Mouse (Mus musculus): ENCODE results near the gene Col1a1. TPM values are rescaled to one million over a fixed set of nuclear protein-coding genes. Genes with fewer than 3 reads are reported as not detected.
A peak's percentile ranks its signal among the peaks of the same experiment; 100 is the strongest.

Gene Col1a1
- 1 to 10 TPM; 6.6 to 7.8 (median 7.3) TPM for total RNA-seq (2022)

DNA sequence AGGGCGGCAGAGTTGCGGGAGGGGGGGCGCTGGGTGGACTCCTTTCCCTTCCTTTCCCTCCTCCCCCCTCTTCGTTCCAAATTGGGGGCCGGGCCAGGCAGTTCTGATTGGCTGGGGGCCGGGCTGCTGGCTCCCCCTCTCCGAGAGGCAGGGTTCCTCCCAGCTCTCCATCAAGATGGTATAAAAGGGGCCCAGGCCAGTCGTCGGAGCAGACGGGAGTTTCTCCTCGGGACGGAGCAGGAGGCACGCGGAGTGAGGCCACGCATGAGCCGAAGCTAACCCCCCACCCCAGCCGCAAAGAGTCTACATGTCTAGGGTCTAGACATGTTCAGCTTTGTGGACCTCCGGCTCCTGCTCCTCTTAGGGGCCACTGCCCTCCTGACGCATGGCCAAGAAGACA is at the start of gene Col1a1:
TSS of gene Col1a1 (plus strand) at position 180 of the 400 bp plus-strand sequence.
- no peak for DNase-seq (ENCODE audit: low spot score in 2 of 2)

DNA sequence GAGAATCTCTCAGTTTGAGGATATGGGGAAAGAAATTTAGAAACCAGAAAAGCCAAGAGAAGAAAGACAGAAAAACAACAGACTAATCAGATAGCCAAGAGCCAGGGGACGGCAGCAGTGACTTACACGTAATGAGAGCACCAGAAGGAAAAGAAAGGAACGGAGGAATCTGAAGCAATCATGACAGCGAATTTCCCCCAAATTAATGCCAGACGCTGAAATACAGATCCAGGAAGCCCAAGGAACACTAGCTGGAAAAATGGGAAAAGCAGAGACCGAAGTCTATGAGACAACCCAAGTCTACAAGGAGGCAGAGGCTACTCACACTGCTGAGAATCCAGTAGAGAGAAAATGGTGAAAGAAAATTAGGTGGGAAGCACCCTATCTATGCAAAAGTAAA is 44.9 kb upstream of the Col1a1 start:
- DNase-seq (ENCODE audit: low spot score in 2 of 2), result no peak

DNA sequence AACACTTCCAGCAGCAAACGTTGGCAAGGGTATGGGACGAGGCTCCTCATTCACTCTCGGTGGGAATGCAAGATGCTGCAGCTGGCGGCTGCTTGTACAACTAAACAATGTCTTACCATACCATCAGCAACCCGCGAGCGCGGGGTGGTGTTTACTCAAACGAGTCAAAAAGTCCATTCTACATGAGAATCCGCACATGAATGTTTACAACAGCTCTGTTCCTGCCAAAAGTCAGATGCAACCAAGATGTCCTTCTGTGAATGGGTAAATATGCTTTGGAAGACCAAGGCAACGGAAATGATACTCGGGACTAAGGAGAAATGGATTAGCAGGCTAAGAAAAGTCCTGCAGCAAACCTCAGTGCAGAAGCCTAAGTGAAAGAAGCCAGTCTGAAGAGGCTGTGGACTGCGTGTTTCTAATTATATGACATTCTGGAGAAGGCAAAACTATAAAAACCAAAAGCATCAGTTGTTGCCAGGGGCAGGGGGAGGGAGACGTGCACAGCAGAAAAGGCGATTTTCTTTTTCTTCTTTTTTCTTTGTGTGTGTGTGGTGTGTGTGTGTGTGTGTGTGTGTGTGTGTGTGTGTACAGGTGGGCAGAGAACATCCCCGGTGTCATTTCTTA is 39.2 kb upstream of the Col1a1 start:
- DNase-seq (ENCODE audit: low spot score in 2 of 2), result no peak

DNA sequence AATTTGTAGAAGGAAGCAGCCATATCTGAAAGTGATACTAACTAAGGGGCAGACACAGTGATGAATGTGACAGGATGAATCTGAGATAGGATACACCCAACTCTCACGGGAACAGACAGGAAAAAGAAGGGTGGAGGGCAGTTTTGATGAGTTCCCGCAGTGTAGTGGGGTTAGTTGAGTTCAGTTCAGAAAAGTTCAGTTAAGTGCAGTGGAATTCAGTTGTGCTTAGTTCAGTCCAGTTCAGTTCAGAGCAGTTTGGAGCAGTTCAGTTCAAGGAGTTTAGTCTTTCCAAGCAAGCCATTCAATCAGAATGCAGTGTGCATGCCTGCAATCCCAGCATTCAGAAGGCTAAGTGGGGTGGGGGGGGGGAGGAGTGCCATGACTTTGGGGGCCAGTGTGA is 34.8 kb upstream of the Col1a1 start:
- DNase-seq (ENCODE audit: low spot score in 2 of 2), result no peak

DNA sequence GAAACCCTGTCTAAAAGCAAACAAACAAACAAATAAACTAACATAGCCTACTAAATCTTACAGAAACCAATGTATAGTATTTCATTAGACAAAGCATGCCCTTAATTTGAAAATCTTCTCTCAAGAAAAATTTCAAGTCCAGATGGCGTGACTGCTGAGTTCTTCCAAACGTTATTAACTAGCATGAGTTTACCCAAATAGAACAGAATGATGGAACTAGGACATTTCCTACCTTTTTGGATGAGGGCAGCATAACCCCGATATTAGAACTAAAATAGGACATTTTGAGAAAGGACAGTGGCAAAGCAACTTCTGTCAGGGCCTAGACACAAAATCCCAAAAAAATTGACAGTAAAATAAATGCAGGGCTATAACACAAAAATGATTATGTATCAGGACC is 31.7 kb upstream of the Col1a1 start:
- DNase-seq (ENCODE audit: low spot score in 2 of 2), result no peak

DNA sequence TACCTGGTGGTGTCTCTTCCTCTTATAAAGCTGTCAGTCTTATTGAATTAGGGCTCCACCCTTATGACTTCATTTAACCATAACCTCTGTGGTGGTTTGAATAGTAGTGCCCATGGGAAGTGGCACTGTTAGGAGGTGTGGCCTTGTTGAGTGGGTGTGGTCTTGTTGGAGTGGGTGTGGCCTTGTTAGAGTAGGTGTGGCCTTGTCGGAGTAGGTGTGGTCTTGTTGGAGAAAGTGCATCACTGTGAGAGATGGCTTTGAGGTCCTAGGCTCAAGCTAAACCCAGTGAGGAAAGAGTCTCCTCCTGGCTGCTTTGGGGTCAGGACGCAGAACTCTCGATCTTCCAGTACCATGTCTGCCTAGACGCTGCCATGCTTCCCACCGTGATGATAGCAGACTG is 25.1 kb upstream of the Col1a1 start:
- DNase-seq (ENCODE audit: low spot score in 2 of 2), result no peak

DNA sequence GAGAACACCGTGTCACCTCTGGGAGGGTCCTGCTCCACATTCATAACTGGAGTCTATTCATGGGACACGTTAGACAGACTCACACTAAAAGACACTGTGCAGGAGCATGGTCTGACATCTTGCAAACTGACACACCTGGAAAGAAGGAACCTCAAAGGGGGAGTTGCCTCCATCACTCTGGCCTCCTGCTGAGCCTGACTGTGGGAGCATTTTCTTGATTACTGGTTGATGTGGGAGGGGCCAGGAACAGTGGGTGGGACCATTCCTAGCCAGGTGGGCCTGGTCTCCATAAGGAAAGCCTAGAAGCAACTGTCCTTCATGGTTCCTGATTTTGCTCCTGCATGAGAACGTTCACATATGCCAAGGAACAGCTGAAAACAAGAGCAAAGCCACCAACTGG is 23.5 kb upstream of the Col1a1 start:
- no peak for DNase-seq (ENCODE audit: low spot score in 2 of 2)

DNA sequence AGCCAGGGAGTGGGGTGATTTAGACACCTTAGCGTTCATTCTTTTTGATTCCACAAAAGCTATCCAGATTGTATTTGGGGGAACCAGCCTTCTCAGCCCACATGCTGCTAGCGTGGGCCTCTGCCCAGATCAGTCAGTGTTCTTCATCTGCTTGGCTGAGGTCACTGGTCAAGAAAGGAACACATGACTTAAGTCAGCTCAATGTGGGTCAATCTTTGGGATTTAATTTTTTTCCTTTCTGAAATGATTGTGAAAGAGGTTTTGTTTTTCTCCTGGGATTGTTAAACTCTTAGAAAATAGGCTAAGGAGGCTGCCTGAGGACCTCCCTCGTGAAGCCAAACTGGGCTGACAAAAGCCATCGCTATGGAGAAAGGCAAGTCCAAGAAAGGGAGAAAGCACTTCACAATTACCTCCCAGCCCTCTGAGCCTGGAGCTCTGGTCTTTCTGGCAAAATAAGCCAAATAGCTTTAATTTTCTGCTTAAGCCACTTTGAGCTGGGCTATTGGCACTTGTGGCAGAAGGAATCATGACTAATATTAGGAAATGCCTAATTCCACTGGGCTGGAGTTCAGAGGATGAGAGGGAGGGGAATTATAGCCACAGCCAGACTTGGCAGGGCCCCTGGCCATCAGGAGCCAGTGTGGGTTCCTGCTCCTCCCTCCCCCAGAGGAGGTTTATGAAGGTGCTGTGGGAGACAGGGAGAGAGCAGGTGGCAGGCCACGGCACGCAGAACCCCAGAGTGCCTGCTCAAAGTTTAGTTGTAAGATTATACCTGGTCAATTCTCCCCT is 22.5 kb upstream of the Col1a1 start:
- DNase-seq (ENCODE audit: low spot score in 2 of 2), result no peak

DNA sequence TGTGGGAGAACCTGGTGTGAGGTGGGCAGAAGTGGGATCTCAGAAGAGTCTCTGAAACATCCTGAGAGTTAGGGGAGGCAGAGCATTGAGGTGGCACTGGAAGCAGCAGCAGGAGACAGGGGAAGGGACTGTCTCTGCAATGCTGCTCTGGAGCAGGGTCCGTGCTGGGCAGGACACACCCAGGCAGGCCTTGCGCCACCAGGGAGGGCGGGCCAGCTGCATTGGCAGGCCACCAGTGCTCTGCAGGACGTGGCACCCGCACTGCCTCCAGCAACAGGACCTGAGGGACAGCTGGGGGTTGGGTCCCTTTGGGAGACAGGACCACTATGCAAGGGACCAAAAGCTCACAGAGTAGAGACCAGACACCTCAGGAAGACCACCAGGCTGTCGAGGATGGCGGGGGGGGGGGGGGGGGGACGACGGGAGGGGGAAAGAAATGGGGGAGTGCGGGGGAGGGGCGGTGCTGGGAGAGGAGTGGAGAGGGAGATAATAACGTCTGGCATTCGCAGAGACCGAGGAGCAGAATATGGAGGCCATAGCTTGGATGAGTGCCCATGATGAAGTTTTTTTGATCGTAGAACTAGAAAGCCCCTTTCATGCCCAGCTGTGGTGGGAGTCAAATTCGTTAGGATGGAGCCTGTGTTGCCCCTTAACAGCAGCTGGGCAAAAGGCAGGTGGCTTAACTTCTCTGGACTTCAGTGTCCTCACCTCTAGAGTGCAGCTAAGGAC is 20.2 kb upstream of the Col1a1 start:
- DNase-seq (ENCODE audit: low spot score in 2 of 2), result no peak

DNA sequence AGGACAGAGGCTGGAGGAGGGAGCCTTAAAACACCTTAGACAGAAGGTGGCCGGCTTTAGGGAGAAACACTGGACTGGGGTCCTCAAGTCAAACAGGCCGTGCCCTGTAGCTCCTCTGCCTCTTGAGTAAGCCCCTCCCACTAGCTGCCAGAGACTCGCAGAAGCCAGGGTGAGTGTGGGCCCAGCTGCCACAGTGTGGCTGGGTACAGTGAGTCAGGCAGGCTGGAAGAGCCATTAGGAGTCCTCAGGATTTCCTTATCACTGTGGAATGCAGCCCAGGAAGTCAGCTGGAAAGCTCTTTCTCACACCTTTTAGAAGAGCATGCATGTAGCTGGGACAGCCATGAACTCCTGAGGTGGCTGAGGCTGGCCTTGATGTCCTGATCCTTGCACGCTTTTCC is 19.5 kb upstream of the Col1a1 start:
- no peak for DNase-seq (ENCODE audit: low spot score in 2 of 2)

DNA sequence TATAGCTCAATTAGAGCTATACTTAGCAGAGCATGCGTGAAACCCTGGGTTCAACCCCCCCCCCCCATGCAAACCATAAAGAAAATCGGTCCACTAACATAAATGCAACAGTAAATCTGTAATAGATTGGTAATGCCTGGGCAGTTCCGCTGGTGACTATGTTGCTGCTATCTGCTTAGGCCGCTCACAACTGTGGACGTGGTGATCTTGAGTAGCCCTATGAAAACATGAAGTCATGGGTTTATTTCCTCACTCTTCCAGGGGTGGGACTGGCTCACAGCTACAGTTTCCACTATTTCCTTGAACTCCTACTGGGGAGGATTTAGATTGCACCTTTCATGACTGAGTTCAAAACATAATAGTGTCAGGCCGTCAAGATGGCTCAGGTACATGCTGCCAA is 18.3 kb upstream of the Col1a1 start:
- no peak for DNase-seq (ENCODE audit: low spot score in 2 of 2)

DNA sequence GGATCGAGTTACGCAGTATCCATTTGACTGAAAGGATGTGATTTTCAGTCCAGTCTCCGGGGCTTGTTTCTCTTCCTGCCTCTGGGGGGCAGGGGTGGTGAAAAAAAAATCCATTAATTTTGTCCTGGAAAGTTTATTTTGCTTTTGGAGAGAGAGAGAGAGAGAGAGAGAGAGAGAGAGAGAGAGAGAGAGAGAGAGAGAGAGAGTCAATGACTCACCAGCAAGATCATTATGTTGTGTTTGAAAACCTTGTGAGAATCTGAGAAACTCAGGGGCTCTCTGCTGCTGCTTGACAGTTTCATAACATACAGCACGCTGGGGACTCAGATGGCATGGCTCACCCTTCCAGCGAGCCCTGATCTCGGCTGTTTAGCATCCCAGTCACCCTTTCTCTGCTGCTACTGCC is 15.0 kb upstream of the Col1a1 start:
- no peak for DNase-seq (ENCODE audit: low spot score in 2 of 2)

DNA sequence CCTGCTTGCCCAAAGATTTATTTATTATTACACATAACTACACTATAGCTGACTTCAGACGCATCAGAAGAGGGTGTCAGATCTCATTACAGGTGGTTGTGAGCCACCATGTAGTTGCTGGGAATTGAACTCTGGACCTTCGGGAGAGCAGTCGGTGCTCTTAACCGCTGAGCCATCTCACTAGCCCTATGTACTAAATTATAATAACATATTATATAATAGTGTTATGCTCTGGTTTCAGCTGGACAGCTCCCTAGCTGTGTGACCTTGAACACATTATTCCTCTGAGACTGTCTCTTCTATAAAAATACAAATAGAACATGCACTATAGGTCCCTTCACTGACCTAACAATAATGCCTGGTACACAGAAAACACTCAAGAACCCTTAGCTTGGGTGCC is 11.0 kb upstream of the Col1a1 start:
- DNase-seq (ENCODE audit: low spot score in 2 of 2), result no peak

DNA sequence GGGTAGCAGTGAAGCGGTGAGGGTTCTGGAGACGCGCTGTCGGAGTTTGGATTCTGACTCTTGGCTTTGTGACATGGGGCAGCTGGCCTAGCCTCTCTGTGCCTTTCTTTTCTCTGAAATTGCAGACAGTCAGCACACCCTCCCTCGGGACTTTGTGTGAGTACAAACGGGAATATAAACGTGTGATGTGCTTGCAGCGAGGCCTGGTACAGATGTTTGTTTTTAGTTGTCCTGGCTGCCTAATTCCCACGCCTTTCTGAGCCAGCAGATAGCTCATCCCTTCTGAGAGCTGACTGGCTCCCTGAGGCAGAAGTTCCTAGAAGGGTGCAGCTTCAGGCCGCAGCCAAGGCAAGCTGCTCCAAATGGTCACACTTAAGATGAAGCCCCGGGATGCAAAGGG is 9.6 kb upstream of the Col1a1 start:
- DNase-seq (ENCODE audit: low spot score in 2 of 2), result no peak

DNA sequence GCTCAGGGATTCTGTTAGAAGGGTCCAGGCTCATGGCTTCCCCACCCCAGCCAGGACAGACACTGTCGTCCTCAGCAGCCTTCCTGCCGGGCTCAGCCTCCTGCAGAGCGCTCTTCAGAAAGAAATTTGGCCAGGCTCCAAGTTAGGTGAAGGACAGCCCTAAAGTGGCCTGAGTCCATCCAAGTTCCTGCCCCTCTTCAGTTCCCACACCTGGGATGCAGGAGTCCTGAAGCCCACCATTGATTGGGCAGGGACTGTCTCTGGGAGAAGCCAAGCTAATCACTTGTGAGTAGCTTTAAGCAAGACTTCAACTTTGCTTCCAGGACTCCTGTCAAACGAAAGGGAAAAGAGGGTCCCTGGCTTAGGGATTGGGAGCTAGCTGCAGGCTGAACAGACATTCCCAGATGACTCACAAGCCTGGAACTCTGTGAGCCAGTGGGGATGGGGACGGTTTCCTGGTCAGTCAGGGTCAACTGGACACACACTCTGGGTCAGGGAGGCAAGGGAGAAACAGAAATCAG is 8.2 kb upstream of the Col1a1 start:
- DNase-seq (ENCODE audit: low spot score in 2 of 2), result no peak

DNA sequence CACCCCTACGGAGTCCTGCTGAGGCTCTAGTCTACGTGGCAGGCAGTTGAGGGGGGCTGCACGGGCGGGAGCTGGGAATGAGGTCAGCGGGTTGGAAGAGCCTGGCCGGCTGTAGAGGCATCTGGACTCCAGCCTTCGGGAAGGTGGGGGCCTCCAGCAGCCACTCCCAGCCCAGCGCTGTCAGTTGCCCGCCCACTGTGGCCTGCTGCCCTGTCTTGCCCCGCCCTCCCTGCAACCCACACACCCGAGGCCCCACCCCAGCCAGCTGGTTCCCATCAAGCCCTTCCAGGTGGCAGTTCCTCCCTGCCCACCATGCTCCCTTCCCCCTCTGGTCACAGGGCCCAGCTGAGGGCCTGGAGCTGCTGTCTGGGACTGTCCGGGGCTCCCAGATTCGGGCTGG is 7.2 kb upstream of the Col1a1 start:
- no peak for DNase-seq (ENCODE audit: low spot score in 2 of 2)

DNA sequence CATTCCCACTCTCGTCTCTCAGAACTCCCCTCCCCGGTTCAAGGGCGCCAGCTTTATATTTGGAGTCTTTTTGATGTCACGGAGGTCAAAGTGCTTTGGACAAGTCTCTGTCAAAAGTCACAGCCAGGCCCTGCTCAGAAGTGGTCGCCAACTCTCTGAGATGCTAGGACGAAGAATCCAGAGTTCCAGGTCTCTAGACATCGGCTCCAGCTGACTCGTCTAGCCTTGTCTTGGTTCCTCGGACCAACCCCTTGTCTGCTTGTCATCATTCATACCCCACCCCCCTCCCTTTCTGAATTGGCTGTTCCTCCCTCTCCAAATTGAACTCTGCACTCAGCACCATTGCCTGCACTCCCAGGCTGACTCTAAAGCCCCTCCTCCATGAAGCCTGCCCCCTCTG is 6.4 kb upstream of the Col1a1 start:
- DNase-seq (ENCODE audit: low spot score in 2 of 2), result no peak

DNA sequence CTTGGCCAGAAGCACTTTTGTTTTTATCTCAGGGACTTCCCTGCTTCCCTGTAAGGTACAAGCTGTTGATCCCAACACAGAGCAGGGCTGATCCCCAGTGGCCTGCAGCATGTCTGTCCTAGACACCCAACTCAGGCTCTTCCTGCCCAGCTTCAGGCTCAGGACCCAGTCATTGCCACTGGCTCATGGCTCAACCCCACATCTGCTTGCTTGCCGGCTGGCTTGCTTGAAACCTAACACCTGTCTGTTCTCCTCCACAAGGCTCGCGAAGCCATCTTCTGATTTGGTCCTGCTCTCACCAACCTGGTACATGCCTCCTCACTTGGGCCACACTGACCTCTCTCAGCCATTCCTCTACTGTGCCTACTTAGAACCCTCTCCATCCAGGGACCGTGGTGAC is 5.9 kb upstream of the Col1a1 start:
- no peak for DNase-seq (ENCODE audit: low spot score in 2 of 2)

DNA sequence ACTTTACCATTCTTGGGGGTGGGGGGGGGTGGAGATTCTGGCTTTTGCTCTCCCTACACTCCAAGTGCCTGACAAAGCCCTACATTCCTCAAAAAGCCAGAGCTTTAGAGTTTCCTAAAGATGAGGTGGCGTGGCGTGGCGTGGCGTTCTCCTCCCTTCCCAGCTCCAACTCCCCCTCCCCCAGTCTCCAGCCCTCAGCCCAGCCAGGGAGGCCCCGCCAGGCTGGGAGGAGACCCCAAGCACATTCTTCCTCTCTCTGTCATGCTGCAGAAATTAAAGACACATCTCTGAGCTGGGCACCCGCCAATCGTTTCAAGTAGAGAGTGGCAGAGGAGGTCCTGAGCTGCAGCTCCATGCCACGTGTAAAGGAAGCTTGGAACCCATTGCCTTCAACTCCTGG is 2.4 kb upstream of the Col1a1 start:
- no peak for DNase-seq (ENCODE audit: low spot score in 2 of 2)

DNA sequence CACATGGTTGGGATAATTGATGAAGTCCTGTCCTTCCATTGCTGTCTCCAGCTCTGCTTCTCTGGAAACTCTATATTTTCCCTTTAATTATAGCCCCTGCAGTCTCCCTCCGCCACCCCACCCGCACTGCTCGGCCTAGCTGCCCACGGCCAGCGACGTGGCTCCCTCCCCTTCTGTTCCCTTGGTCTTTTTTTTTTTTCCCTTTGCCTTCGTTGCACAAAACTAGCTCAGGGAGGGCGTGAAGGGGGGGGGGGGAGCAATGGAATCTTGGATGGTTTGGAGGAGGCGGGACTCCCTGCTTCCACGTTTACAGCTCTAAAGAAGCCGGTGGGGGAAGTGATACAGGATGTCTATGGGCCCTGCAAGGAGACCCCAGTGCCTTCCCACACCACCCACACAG is 1.5 kb upstream of the Col1a1 start:
- DNase-seq (ENCODE audit: low spot score in 2 of 2), result no peak

DNA sequence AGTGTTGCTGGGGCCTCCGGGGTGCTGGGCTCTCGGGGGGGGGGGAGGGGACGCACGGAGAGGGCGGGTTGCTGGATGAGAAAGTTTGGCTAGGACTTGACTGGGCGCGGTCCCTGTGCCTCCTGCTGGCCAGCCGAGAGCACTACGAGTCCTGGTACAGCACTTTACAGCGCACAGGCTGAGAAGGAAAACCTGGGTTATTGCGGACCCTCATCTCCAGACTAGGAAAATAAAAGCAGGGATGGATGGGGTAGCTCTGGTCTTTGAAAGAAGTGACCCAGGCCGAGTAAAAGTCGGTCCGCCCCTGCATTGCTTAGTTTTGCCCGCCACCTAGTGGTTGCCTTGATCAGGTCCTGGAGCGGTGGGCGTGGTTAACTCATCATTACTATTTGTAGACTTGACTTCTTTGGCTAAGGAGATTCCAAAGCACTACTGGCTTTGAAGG is 849 bp downstream of the Col1a1 start:
- DNase-seq (ENCODE audit: low spot score in 2 of 2), result peak; percentile 80 to 87

DNA sequence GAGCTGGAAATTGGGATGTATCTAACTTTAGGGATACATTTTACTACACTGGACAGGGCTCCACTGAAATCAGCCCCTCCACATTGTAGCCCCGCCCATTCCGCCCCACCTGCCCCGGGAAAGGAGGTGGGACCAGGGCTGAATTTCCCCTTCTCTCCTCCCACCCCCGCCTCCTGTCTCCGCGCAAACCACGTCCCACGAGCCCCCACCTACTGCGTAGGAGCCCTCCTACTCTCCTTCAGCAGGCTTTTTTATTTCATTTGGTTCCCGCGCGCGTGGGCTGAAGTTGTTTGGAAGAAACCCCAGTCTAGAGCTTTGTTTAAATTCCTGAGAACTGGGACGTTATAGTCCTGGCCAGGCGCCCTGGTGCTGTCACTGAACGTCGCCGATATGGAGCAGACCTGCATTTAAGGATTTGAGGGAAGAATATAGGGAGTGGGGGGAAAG is 1.3 kb downstream of the Col1a1 start:
- DNase-seq (ENCODE audit: low spot score in 2 of 2), result peak; percentile 38 to 61
